Mouse (Mus musculus) midbrain, embryonic 16.5 days (tissue): ENCODE results near the gene Patj. TPM values are rescaled to one million over a fixed set of nuclear protein-coding genes. Genes with fewer than 3 reads are reported as not detected.

ENCODE experiments used
- ATAC-seq: fragments of 200-750 bp; cut with Nextera tagmentation; 2 replicates; pipeline ENCODE4 v1.8.0; 2017; ENCODE audit warnings: moderate TSS enrichment
- H3K27ac ChIP-seq: fragments of 300-500 bp; sonication (generic); 2 replicates; pipeline ENCODE4 v1.5.1; 2014; ENCODE audit warnings: mild to moderate bottlenecking, low read length, mixed read lengths
- H3K27me3 ChIP-seq: fragments of 300-500 bp; sonication (generic); 2 replicates; pipeline ENCODE4 v1.6.1; 2014; ENCODE audit warnings: low read depth, low read length, mixed read lengths; ENCODE audit not compliant: control insufficient read depth, insufficient read depth
- H3K36me3 ChIP-seq: fragments of 300-500 bp; sonication (generic); 2 replicates; pipeline ENCODE4 v1.6.1; 2014; ENCODE audit warnings: mild to moderate bottlenecking, low read length, moderate library complexity, mixed read lengths; ENCODE audit not compliant: control insufficient read depth, insufficient read depth
- H3K4me1 ChIP-seq: fragments of 300-500 bp; sonication (generic); 2 replicates; pipeline ENCODE4 v1.6.1; 2014; ENCODE audit warnings: mild to moderate bottlenecking, low read length, mixed read lengths; ENCODE audit not compliant: control insufficient read depth, insufficient read depth
- H3K4me2 ChIP-seq: fragments of 300-500 bp; sonication (generic); 2 replicates; pipeline ENCODE4 v1.6.1; 2014; ENCODE audit warnings: mild to moderate bottlenecking, low read length, mixed read lengths
- H3K4me3 ChIP-seq: fragments of 300-500 bp; sonication (generic); 2 replicates; pipeline ENCODE4 v1.5.1; 2014; ENCODE audit warnings: low read depth, mild to moderate bottlenecking, low read length, moderate library complexity, mixed read lengths
- H3K9ac ChIP-seq: fragments of 300-500 bp; sonication (generic); 2 replicates; pipeline ENCODE4 v1.6.1; 2014; ENCODE audit warnings: low read depth, low read length, mixed read lengths
- H3K9me3 ChIP-seq: fragments of 300-500 bp; sonication (generic); replicated peaks from 2 replicates; pipeline ENCODE4 v1.6.1; 2014; ENCODE audit warnings: mild to moderate bottlenecking, low read length, mixed read lengths; ENCODE audit not compliant: control insufficient read depth, poor library complexity, severe bottlenecking
- WGBS: fragments of 180-500 bp; shearing (Covaris S2); extraction: QIAGEN DNeasy Blood & Tissue Kit; methylation state at CpG from one replicate; pipeline ENCODE4 v1.1.7; 2014; 5-methylcytosine and 5-hydroxymethylcytosine counted together
- polyA plus RNA-seq: library from polyadenylated mRNA; unstranded; fragments of >200 nt; fragmentation: Nextera tagmentation; extraction: Ambion mirVana; gene quantifications from 2 replicates; pipeline ENCODE4 v1.2.1, GENCODE M21; 2015

Gene Patj
- polyA plus RNA-seq, 1 experiment from 2014 or later: 9.9 TPM

DNA sequence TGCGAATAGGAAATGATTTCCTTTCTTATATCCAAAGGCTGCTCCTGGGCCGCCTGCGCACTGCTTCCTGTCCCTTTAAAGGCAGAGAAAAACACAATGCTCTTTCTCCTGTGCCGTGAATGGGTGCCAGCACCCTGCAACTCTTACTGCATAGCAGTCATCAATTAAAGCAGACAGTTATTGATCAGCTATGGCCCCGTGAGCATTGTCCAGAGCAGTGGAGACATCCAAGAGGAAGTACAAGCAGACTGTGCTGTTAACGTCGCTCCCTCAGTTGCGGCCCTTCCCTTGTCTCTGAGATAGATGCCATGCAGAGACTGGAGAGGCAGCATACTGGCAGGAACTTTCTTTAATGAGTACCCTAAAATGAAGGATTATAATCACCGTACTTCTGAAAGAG lies 292.9 kb downstream of the Patj start:
- Histone ChIP-seq H3K9me3 (no peaks in the 10 kb centered on the region), H3K27ac (peak overlapping the region; percentile 43; the same call in 1 of the 2 replicates), H3K4me1 (peaks cover 7% of the 10 kb centered on the region; the same call in 1 of the 2 replicates), H3K4me3 (no peak overlapping the region), H3K9ac (no peak overlapping the region), H3K27me3 (no peaks in the 10 kb centered on the region), H3K4me2 (peak overlapping the region; percentile 27; the same call in 1 of the 2 replicates), H3K36me3 (no peaks in the 10 kb centered on the region)
- ATAC-seq: peak; percentile 27
- 50% methylated on average over 9 of the region's 9 CpGs for WGBS

DNA sequence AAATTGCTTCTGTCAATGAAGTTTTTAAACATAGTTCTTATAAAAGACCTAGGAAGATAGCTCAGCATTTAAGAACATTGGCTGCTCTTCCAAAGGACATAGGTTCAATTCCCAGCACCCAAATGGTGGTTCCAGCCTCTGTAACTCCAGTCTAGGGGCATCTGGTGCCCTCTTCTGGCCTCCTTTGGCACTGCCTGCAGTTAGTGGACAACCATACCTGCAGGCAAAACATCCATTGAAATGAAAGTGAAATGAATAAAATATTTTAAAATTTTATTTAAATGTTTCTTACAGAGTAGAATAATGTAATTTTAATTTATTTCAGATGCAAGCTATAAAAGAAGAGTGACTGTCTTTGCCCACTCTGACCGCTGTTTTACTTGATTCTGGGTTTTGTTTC lies 294.4 kb downstream of the Patj start:
- Histone ChIP-seq H3K36me3 (no peaks in the 10 kb centered on the region), H3K27me3 (no peaks in the 10 kb centered on the region), H3K27ac (no peak overlapping the region), H3K9me3 (no peaks in the 10 kb centered on the region), H3K9ac (no peak overlapping the region), H3K4me1 (peaks cover 7% of the 10 kb centered on the region; the same call in 1 of the 2 replicates), H3K4me2 (no peak overlapping the region), H3K4me3 (no peak overlapping the region)
- ATAC-seq: no peak
- 96% methylated on average over 1 of the region's 1 CpGs for WGBS

DNA sequence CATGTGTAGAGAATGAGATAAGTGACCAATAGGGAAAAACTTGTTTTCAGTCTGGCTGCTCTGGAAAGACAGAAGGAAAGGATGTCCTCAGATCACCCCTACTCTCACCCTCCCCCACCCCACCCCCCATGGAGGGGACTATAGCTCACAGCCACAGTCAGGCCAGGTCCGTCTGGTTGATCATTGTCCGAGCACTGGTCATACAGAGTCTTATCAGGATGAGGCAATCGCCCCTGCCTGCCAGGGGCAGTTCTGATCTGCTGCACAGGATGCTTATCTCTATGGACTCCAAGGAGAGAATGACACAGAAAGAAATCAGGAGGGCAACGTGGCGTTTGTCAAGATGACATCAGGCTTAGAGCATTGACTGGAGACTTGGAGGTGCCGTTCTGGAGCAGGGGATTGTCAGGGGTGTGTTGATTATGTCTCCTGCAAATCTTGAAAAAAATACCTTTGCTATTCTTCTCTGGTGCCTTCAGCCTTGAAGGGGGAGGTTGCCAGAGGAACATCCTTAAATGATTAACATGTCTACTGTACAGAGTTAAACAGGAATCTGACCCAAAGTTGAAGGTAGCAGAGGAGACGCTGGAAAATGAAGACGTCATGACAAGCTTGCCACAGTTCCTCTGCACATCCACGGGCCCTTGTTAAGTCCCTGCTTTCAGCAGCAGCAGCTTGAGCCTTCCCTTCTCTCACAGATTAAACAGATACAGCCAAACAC lies 298.0 kb downstream of the Patj start:
- Histone ChIP-seq H3K4me2 (no peak overlapping the region), H3K9ac (no peak overlapping the region), H3K27ac (no peak overlapping the region), H3K4me3 (no peak overlapping the region), H3K36me3 (no peaks in the 10 kb centered on the region), H3K27me3 (no peaks in the 10 kb centered on the region), H3K4me1 (0 out of 2 replicates have a peak, but pooled peaks cover under 1% of the 10 kb centered on the region), H3K9me3 (no peaks in the 10 kb centered on the region)
- 69% methylated on average over 9 of the region's 9 CpGs for WGBS
- no peak for ATAC-seq

DNA sequence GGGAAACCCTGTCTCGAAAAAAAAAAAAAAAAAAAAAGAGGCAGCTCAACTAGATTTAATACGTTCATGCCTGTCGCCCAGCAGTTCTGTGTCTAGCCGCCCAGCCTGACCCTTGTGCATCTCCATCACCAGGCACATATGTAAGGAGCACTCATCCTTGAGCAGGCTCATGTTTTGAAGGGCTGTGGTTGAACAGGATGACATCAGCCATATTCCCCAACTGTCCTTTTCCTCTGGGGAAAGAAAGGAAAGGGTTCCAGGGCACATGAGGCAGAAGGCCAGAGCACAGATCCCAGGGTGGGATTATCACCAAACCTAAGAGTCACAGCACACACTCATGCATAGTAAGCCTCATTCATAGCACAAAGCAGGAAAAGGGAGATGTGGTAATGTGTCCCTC lies 302.3 kb downstream of the Patj start:
- WGBS: 92% methylated on average over 4 of the region's 4 CpGs
- no peak for ATAC-seq

DNA sequence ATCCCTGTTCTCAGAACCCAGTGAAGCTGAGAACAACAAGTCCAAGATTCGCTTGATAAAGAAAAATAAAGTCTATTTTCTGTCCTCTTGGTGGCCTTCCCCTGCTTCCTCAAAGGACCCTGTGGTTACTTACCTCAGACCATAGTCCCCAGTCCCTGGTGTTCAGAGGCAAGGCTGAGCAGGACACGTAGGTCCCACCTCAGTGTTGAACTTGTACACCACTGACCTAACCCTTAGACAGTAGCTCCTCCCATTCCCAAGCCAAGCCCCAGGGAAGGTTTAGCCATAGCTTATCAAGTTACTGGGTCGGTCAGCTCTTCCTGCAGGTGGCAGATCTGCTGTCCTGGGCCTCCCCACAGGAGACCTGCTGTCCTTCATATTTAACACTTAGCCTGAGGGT lies 303.3 kb downstream of the Patj start:
- Histone ChIP-seq H3K4me3 (no peak overlapping the region), H3K27me3 (no peaks in the 10 kb centered on the region), H3K4me2 (no peak overlapping the region), H3K27ac (no peak overlapping the region), H3K36me3 (no peaks in the 10 kb centered on the region), H3K4me1 (0 out of 2 replicates have a peak, but pooled peaks cover 2% of the 10 kb centered on the region), H3K9ac (no peak overlapping the region), H3K9me3 (no peaks in the 10 kb centered on the region)
- ATAC-seq: no peak
- 73% methylated on average over 3 of the region's 3 CpGs for WGBS

More for the DNA sequence above, 302.3 kb downstream of the Patj start:
- Histone ChIP-seq H3K4me3 (no peak overlapping the region), H3K4me1 (0 out of 2 replicates have a peak, but pooled peaks cover 2% of the 10 kb centered on the region), H3K4me2 (no peak overlapping the region), H3K9me3 (no peaks in the 10 kb centered on the region), H3K9ac (no peak overlapping the region), H3K27me3 (no peaks in the 10 kb centered on the region), H3K27ac (no peak overlapping the region), H3K36me3 (no peaks in the 10 kb centered on the region)

DNA sequence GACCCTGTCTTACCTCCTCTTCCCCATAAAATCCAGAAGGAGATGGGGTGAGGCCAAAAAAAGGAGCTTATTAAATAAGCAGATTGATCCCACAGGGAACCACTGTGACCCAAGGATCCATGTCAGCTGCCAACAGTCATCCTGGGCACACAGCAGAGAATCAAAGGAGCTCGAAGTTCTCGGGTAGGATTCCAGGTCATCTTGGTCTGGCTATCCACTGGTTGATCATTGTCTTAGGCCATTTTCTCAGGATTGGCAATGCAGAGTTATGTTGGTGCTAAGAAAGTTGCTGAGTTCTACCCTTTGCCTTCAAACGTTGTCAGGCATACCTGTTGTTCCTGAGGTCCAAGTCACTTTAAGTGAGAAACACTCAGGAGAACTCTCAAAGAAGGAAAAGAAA lies 304.6 kb downstream of the Patj start:
- 92% methylated on average over 3 of the region's 3 CpGs for WGBS
- ATAC-seq: no peak

DNA sequence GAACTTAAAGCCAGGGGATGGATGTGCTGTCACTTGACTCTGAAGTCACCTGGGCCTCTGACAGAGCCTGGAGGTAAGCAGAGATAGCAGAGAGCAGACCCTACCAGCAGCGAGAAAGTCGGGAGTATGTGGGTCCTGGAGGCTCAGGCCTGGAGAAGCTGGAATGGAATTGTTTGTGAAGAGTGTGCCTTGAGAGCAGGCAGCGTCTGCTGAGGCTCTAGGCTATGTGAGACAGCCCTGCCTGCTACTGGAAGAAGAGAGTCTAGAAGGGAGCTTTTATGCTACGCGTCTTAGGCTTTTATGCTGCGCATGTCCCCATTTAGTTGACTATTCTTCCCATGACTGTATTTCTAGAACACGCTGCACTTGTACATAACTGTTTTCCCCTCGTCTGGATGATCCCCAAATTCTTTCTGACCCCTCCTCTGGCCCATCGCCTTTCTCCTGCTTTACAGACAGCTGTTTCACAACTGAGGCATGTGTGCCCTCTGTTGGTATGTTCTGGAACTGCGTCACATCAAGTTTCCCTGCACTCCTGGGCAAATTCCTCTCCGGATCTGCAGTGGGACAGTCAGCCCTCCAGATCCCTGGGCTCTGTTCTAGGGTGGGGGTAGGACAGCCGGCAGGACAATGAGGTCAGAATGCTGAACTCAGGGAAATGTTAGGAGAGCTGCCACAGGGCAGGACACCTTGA lies 306.8 kb downstream of the Patj start:
- peak; percentile 73 for ATAC-seq
- WGBS: 29% methylated on average over 12 of the region's 12 CpGs

More for the DNA sequence above, 304.6 kb downstream of the Patj start:
- no peak overlapping the region for H3K27ac ChIP-seq
- H3K4me3 ChIP-seq: no peak overlapping the region
- no peaks in the 10 kb centered on the region for H3K9me3 ChIP-seq
- H3K9ac ChIP-seq: no peak overlapping the region
- 0 out of 2 replicates have a peak, but pooled peaks cover 2% of the 10 kb centered on the region for H3K4me1 ChIP-seq
- no peak overlapping the region for H3K4me2 ChIP-seq
- no peaks in the 10 kb centered on the region for H3K27me3 ChIP-seq
- no peaks in the 10 kb centered on the region for H3K36me3 ChIP-seq

DNA sequence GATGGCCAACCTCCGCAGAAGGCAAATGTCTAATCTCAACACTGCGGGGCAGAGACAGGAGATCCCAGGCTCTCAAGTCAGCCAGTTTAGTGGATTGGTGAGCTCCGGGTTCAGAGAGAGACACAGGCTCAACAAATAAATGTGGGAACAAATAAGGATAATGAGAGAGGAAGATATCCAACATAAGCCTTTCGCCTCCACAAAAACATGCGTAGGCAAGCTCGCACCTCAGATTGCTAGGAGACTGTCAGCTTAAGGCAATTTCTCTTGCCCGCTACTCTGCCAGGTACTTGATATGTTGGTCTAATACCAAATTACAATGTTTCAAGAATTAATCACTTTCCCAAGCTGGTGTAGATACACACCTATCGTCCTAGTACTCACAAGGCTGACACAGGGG lies 315.3 kb downstream of the Patj start:
- Histone ChIP-seq H3K4me2 (no peak overlapping the region), H3K27me3 (no peaks in the 10 kb centered on the region), H3K9ac (no peak overlapping the region), H3K4me1 (no peaks in the 10 kb centered on the region), H3K36me3 (no peaks in the 10 kb centered on the region), H3K9me3 (no peaks in the 10 kb centered on the region), H3K4me3 (no peak overlapping the region), H3K27ac (no peak overlapping the region)
- 91% methylated on average over 8 of the region's 8 CpGs for WGBS
- ATAC-seq: no peak

More for the DNA sequence above, 306.8 kb downstream of the Patj start:
- Histone ChIP-seq H3K36me3 (no peaks in the 10 kb centered on the region), H3K27me3 (no peaks in the 10 kb centered on the region), H3K27ac (no peak overlapping the region), H3K4me3 (no peak overlapping the region), H3K9ac (no peak overlapping the region), H3K4me2 (no peak overlapping the region), H3K4me1 (0 out of 2 replicates have a peak, but pooled peaks cover 2% of the 10 kb centered on the region), H3K9me3 (no peaks in the 10 kb centered on the region)
